Mouse (Mus musculus) heart, postnatal 0 days (tissue): Measurements from ENCODE around the gene Selenoi.

ENCODE experiments used
- CTCF ChIP-seq: IDR thresholded peaks from 2 replicates; pipeline ENCODE4 v1.5.1; 2016; ENCODE audit warnings: antibody characterized with exemption, control low read depth, low read depth
- EP300 ChIP-seq: IDR thresholded peaks from 2 replicates; pipeline ENCODE4 v1.6.1; 2016; ENCODE audit warnings: antibody characterized with exemption, low read depth

GRCm38 (mm10) chr5:30281291-30281732 is 48.9 kb downstream of the Selenoi start, which contains the start of gene Drc1:
- TF ChIP-seq EP300 (no peak), CTCF (no peak)
